Mouse (Mus musculus) limb, embryonic 15.5 days (tissue): ENCODE measurements around the gene Frmpd1. TPM values are rescaled to one million over a fixed set of nuclear protein-coding genes. Genes with fewer than 3 reads are reported as not detected.

ENCODE experiments used
- polyA plus RNA-seq: library from polyadenylated mRNA; unstranded; fragments of >200 nt; fragmentation: Nextera tagmentation; extraction: Ambion mirVana; gene quantifications from 2 replicates; pipeline ENCODE4 v1.2.1, GENCODE M21; 2015

The Frmpd1 gene
- polyA plus RNA-seq, 1 experiment from 2014 or later: 3.6 TPM

Other genes starting within 250 kb of the Frmpd1 start
- 62.2 and 65.4 TPM in 2 replicates for gene Grhpr, start 203.5 kb upstream of the Frmpd1 start, polyA plus RNA-seq
- gene Zbtb5, start 172.5 kb upstream of the Frmpd1 start, polyA plus RNA-seq: 21.7 and 22.8 TPM in 2 replicates
- gene Polr1e, start 166.3 kb upstream of the Frmpd1 start, polyA plus RNA-seq: 29.2 and 36.1 TPM in 2 replicates
- 18.0 and 18.7 TPM in 2 replicates for gene Fbxo10, start 100.3 kb upstream of the Frmpd1 start, polyA plus RNA-seq
- gene Tomm5, start 76.8 kb upstream of the Frmpd1 start, polyA plus RNA-seq: 210 and 217 TPM in 2 replicates
- 14.4 and 16.7 TPM in 2 replicates for gene Trmt10b, start 112.3 kb downstream of the Frmpd1 start, polyA plus RNA-seq
- 9.3 and 13.7 TPM in 2 replicates for gene Dcaf10, start 157.2 kb downstream of the Frmpd1 start, polyA plus RNA-seq
- gene Exosc3, start 157.9 kb downstream of the Frmpd1 start, polyA plus RNA-seq: 66.2 and 72.0 TPM in 2 replicates
- gene Slc25a51, start 223.9 kb downstream of the Frmpd1 start, polyA plus RNA-seq: 58.0 and 61.8 TPM in 2 replicates